Mouse (Mus musculus): Measurements from ENCODE around the gene Ccr5. TPM values are rescaled to one million over a fixed set of nuclear protein-coding genes. Genes with fewer than 3 reads are reported as not detected.

Ccr5 gene
- 0.09 and 0.11 TPM in 2 replicates for polyA plus RNA-seq (2012; rRNA removed)

DNA sequence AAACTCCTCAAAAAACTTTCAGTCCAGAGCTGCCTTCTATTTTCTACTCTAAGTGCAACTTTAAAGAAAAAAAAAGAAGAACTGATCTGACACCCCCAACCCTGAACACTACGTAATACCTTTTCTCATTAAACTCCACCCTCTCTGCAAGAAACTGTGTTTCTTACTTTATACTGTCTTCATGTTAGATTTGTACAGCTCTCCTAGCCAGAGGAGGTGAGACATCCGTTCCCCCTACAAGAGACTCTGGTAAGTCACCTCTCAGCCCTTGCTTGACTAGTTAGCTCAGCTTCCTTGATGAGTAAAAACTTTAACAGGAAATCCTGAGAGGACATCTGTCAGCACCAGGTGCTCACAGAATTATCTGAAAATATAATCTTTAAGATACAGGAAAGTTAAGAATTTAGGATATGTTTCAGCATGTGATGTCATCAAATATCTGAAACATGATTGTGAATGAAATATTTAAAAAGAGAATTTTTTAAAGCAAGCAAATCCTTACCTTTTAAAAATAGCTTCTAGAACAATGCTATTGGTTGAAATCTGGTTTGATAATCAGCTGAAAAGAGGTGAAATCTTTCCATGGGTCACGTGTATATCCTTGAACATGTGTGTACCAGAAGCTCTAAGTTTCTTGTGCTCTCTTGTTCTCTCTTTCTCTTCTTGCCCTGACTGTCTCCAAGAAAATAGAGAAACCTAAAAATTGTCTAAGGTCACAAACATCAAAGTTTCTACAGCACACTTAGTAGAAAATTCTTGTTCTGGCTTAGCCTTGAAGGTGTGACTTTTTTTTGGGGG, at the start of gene Ccr5:
Ccr5 (plus strand) TSS at position 157 of the 798 bp plus-strand sequence.

DNA sequence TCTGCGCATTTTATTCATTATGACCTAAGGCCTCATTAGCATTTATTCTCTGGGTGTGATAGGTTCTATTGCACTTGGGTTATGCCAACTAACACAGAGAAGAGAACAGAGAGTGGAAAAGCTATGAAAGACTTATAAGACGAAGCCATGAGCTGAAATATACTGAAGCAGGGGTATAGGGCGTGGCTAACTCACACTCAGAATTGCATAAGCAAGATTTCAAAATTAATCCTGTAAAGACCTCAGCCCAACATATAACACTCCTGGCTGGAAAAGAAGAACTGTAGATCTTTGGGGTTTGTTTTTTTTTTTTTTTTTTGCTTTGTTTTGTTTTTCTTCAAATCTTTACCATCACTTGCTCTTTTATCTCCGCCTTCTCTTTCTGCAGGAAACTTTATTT, 19.6 kb upstream of the Ccr5 start, which contains the start of gene Ccr2:
Ccr2 (plus strand) TSS at position 228 of the 400 bp plus-strand sequence.

Other genes with a start within 250 kb of the Ccr5 start
- 0.58 and 0.79 TPM in 2 replicates for gene Ccr1, start 152.9 kb upstream of the Ccr5 start, polyA plus RNA-seq (2012; rRNA removed)
- 0.05 TPM in 1 of 2 replicates, not detected in the other for gene Ccr1l1, start 143.1 kb upstream of the Ccr5 start, polyA plus RNA-seq (2012; rRNA removed)
- 0.09 and 0.13 TPM in 2 replicates for gene Ccr3, start 99.6 kb upstream of the Ccr5 start, polyA plus RNA-seq (2012; rRNA removed)
- 0.13 and 0.15 TPM in 2 replicates for gene Ccr2, start 19.6 kb upstream of the Ccr5 start, polyA plus RNA-seq (2012; rRNA removed)
- gene 2010315B03Rik, start 191.2 kb downstream of the Ccr5 start, polyA plus RNA-seq (2012; rRNA removed) = 0.27 and 0.81 TPM in 2 replicates